Comparison of ENCODE assay signal across 19 mouse cellular contexts in the genomic region with DNA sequence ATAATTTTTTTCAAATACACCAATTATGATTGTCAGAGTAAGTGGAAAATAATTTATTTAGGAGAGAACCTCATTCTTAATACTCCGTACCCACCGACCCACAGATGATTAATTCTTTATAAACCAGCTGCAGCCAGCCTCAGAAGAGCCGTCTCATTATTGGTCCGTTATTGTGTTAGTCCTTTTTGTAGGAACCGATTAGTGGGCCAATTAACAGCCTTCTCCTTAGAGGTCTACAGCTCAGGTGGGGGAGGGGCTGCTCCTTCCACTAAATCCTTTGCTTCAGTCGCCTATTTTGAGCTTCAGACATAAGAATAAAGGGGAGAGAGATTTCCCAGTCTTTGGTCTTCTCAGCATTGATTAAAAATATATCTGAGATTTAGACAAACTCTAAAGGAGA.
A peak's percentile ranks its signal among the peaks of the same experiment; 100 is the strongest.
DNase-seq lines count a peak whose midpoint lies in the region; ATAC-seq and TF ChIP-seq lines count a peak whose summit lies in the region.
"Had no signal": no experiment of that assay in that cellular context is flagged by ENCODE, and none has a peak within 500 bp of the region (broad histone marks: within the 10 kb centered on the region; RNA-seq: fewer than 3 reads in every experiment).

No protein-coding gene starts in this region.

- no peak overlapping the region for H3K4me2 ChIP-seq in forebrain, embryonic 12.5 days
- no peak overlapping the region for H3K4me2 ChIP-seq in hindbrain, embryonic 14.5 days (replicated peaks)
- H3K4me2 ChIP-seq in midbrain, postnatal 0 days (ENCODE audit: low read depth, low read length, poor library complexity, severe bottlenecking) = no peak overlapping the region
- H3K4me2 ChIP-seq: limb, embryonic 13.5 days; liver, embryonic 15.5 days had no signal

- no peaks in the 10 kb centered on the region for H3K4me1 ChIP-seq in forebrain, embryonic 12.5 days
- H3K4me1 ChIP-seq in hindbrain, embryonic 14.5 days (replicated peaks; ENCODE audit: control insufficient read depth, insufficient read depth, low read length) = no peaks in the 10 kb centered on the region
- H3K4me1 ChIP-seq in midbrain, postnatal 0 days (ENCODE audit: insufficient read depth, low read length) = no peaks in the 10 kb centered on the region
- H3K4me1 ChIP-seq: limb, embryonic 13.5 days; liver, embryonic 15.5 days had no signal

- H3K36me3 ChIP-seq in forebrain, embryonic 12.5 days (replicated peaks) = no peaks in the 10 kb centered on the region
- no peaks in the 10 kb centered on the region for H3K36me3 ChIP-seq in hindbrain, embryonic 14.5 days (replicated peaks; ENCODE audit: control insufficient read depth, insufficient read depth)
- no peaks in the 10 kb centered on the region for H3K36me3 ChIP-seq in midbrain, postnatal 0 days (ENCODE audit: insufficient read depth, low read length)
- H3K36me3 ChIP-seq: G1E; limb, embryonic 13.5 days; liver, embryonic 15.5 days had no signal

- peak overlapping the region; percentile 77 for H3K27ac ChIP-seq in forebrain, embryonic 12.5 days
- no peak overlapping the region for H3K27ac ChIP-seq in hindbrain, embryonic 14.5 days
- H3K27ac ChIP-seq in midbrain, postnatal 0 days (ENCODE audit: low read depth, low read length) = no peak overlapping the region
- H3K27ac ChIP-seq: limb, embryonic 13.5 days; liver, embryonic 15.5 days had no signal

- H3K9me3 ChIP-seq in forebrain, embryonic 12.5 days = no peaks in the 10 kb centered on the region
- H3K9me3 ChIP-seq in hindbrain, embryonic 14.5 days (ENCODE audit: control insufficient read depth, low read length) = no peaks in the 10 kb centered on the region
- no peaks in the 10 kb centered on the region for H3K9me3 ChIP-seq in midbrain, postnatal 0 days (ENCODE audit: low read length)
- H3K9me3 ChIP-seq: limb, embryonic 13.5 days; liver, embryonic 15.5 days had no signal

- H3K27me3 ChIP-seq in forebrain, embryonic 12.5 days = no peaks in the 10 kb centered on the region
- H3K27me3 ChIP-seq in hindbrain, embryonic 14.5 days (ENCODE audit: control insufficient read depth, insufficient read depth, low read length) = no peaks in the 10 kb centered on the region
- H3K27me3 ChIP-seq in midbrain, postnatal 0 days (ENCODE audit: insufficient read depth, low read length) = no peaks in the 10 kb centered on the region
- H3K27me3 ChIP-seq: limb, embryonic 13.5 days; liver, embryonic 15.5 days had no signal

- 15% methylated on average over 6 of the region's 6 CpGs for WGBS in forebrain, embryonic 12.5 days
- 39% methylated on average over 6 of the region's 6 CpGs for WGBS in hindbrain, embryonic 14.5 days
- WGBS in midbrain, postnatal 0 days = 41% methylated on average over 6 of the region's 6 CpGs

- peak; percentile 95 for ATAC-seq in forebrain, embryonic 12.5 days (ENCODE audit: low FRiP score)
- peak; percentile 65; the same call in 1 of the 2 replicates for ATAC-seq in hindbrain, embryonic 14.5 days (ENCODE audit: low FRiP score)
- ATAC-seq in midbrain, postnatal 0 days (ENCODE audit: low FRiP score) = no peak
- no peak for ATAC-seq in megakaryocyte progenitor cell, adult 5-6 weeks (replicated peaks; ENCODE audit: poor library complexity)
- ATAC-seq: CD4-positive, CD25-positive, alpha-beta regulatory T cell, adult 4 months; lung, postnatal 0 days had no signal

- peak; percentile 42 for DNase-seq in embryo, embryonic 11 days
- DNase-seq in embryo, embryonic 10 days (ENCODE audit: low spot score) = no peak
- DNase-seq in hindbrain, embryonic 14.5 days (ENCODE audit: low spot score) = peak; percentile 38
- peak; percentile 44 for DNase-seq in midbrain, postnatal 0 days (ENCODE audit: low spot score)
- DNase-seq in liver = no peak
- no peak for DNase-seq in right cerebral cortex, postnatal 4 days
- DNase-seq: cerebellum, postnatal 10 days; kidney, adult 18-20 months; kidney, postnatal 25 days; right cerebral cortex, postnatal 25 days; thymus, postnatal 25 days had no signal

- H3K4me3 ChIP-seq in forebrain, embryonic 12.5 days (replicated peaks) = no peak overlapping the region
- no peak overlapping the region for H3K4me3 ChIP-seq in hindbrain, embryonic 14.5 days (replicated peaks; ENCODE audit: low read length)
- H3K4me3 ChIP-seq in midbrain, postnatal 0 days (ENCODE audit: low read depth, low read length) = no peak overlapping the region
- H3K4me3 ChIP-seq: limb, embryonic 13.5 days; liver, embryonic 15.5 days; myocyte had no signal

- H3K9ac ChIP-seq in forebrain, embryonic 12.5 days = no peak overlapping the region
- H3K9ac ChIP-seq in hindbrain, embryonic 14.5 days = no peak overlapping the region
- H3K9ac ChIP-seq in midbrain, postnatal 0 days (replicated peaks; ENCODE audit: low read length, poor library complexity, severe bottlenecking) = no peak overlapping the region
- H3K9ac ChIP-seq: limb, embryonic 13.5 days; liver, embryonic 15.5 days had no signal

- no peak for TF ChIP-seq CTCF in midbrain, postnatal 0 days (IDR thresholded peaks at IDR 0.05)

Comparison
In these comparisons a context has a peak if more than half of its experiments do, and no peak if none do; other contexts are left out.
1. DNase-seq: peak in embryo, embryonic 11 days (single experiment), hindbrain, embryonic 14.5 days (single experiment) and midbrain, postnatal 0 days (single experiment); none in embryo, embryonic 10 days (single experiment), liver (single experiment) and right cerebral cortex, postnatal 4 days (single experiment).
2. ATAC-seq: peak in forebrain, embryonic 12.5 days (single experiment) and hindbrain, embryonic 14.5 days (single experiment); none in midbrain, postnatal 0 days (single experiment) and megakaryocyte progenitor cell, adult 5-6 weeks (single experiment).